Mouse (Mus musculus) bone marrow, adult 2 months (tissue): ENCODE results near the gene Stum. TPM values are rescaled to one million over a fixed set of nuclear protein-coding genes. Genes with fewer than 3 reads are reported as not detected.

Experiments
- H3K27ac ChIP-seq: fragments of 200-500 bp; 2 replicates; pipeline ENCODE4 v1.5.1; 2012; ENCODE audit warnings: low read depth, mild to moderate bottlenecking, control low read depth, inconsistent platforms, low read length; ENCODE audit not compliant: control insufficient read depth, poor library complexity, insufficient read depth
- H3K4me1 ChIP-seq: fragments of 200-500 bp; 2 replicates; pipeline ENCODE4 v1.6.1; 2011; ENCODE audit warnings: low read length; ENCODE audit not compliant: control insufficient read depth, insufficient read depth
- H3K4me3 ChIP-seq: fragments of 200-500 bp; replicated peaks from 2 replicates; pipeline ENCODE3; 2011; ENCODE audit warnings: mild to moderate bottlenecking, low read depth, low read length, control low read depth; ENCODE audit not compliant: control insufficient read depth
- CTCF ChIP-seq: fragments of 200-500 bp; IDR thresholded peaks from 2 replicates; pipeline ENCODE4 v1.5.1; 2011; ENCODE audit warnings: low read length, control low read depth; ENCODE audit not compliant: control insufficient read depth, insufficient read depth
- POLR2A ChIP-seq: fragments of 200-500 bp; IDR thresholded peaks from 2 replicates; pipeline ENCODE4 v1.6.1; 2011; ENCODE audit warnings: low read depth, mild to moderate bottlenecking, control low read depth, low read length, borderline replicate concordance; ENCODE audit not compliant: control insufficient read depth
- WGBS: fragments of 180-500 bp; shearing (Covaris S2); methylation state at CpG from one replicate; pipeline ENCODE4 v1.1.7; 2018; 5-methylcytosine and 5-hydroxymethylcytosine counted together
- polyA plus RNA-seq: library from polyadenylated mRNA; stranded (reverse); fragments of >200 nt; gene quantifications from 2 replicates; pipeline ENCODE4 v1.2.4, GENCODE M21; 2011; ENCODE audit warnings: low replicate concordance; ENCODE audit not compliant: missing spikeins, insufficient read depth, insufficient read length

The Stum gene
- polyA plus RNA-seq, 1 experiment, result not detected

- Histone ChIP-seq H3K27ac (peak overlapping the region; percentile 71), H3K4me1 (peaks cover 18% of the 10 kb centered on the region), H3K4me3 (no peak overlapping the region)
- WGBS, result 52% methylated on average over 3 of the region's 3 CpGs
- no peak for TF ChIP-seq CTCF
- no peak for TF ChIP-seq POLR2A
These were observed 78.6 kb downstream of the Stum start for GRCm38 (mm10) chr1:180404706-180405105.

- WGBS, result 4% methylated on average over 32 of the region's 32 CpGs
- Histone ChIP-seq H3K4me1 (peaks cover 18% of the 10 kb centered on the region), H3K4me3 (no peak overlapping the region), H3K27ac (peak overlapping the region; percentile 71)
- TF ChIP-seq CTCF, result no peak
- 0 out of 2 replicates have a peak, but pooled peaks have one; percentile 22 for TF ChIP-seq POLR2A
These were observed 79.4 kb downstream of the Stum start for GRCm38 (mm10) chr1:180403694-180404606.

GRCm38 (mm10) chr1:180403357-180403693 is 80.0 kb downstream of the Stum start:
- WGBS, result 39% methylated on average over 8 of the region's 8 CpGs
- H3K27ac ChIP-seq, result peak overlapping the region; percentile 71
- H3K4me1 ChIP-seq, result peaks cover 18% of the 10 kb centered on the region

GRCm38 (mm10) chr1:180402481-180403081 is 80.7 kb downstream of the Stum start:
- TF ChIP-seq POLR2A, result no peak
- TF ChIP-seq CTCF, result no peak
- Histone ChIP-seq H3K4me3 (no peak overlapping the region), H3K4me1 (peaks cover 18% of the 10 kb centered on the region), H3K27ac (peak overlapping the region; percentile 71; the same call in 1 of the 2 replicates)
- WGBS, result 78% methylated on average over 11 of the region's 11 CpGs

More at GRCm38 (mm10) chr1:180403357-180403693, 80.0 kb downstream of the Stum start:
- no peak for TF ChIP-seq CTCF
- no peak for TF ChIP-seq POLR2A
- no peak overlapping the region for H3K4me3 ChIP-seq

GRCm38 (mm10) chr1:180401725-180402124 is 81.6 kb downstream of the Stum start:
- WGBS, result 41% methylated on average over 6 of the region's 6 CpGs
- peak overlapping the region; percentile 61 for H3K27ac ChIP-seq
- H3K4me3 ChIP-seq, result no peak overlapping the region
- peaks cover 18% of the 10 kb centered on the region for H3K4me1 ChIP-seq
- TF ChIP-seq CTCF (no peak), POLR2A (no peak)

- WGBS, result 42% methylated on average over 4 of the region's 4 CpGs
- Histone ChIP-seq H3K4me1 (peaks cover 16% of the 10 kb centered on the region), H3K27ac (no peak overlapping the region)
These were observed 82.4 kb downstream of the Stum start for GRCm38 (mm10) chr1:180400691-180401455.

GRCm38 (mm10) chr1:180398446-180398845 is 84.9 kb downstream of the Stum start:
- Histone ChIP-seq H3K27ac (no peak overlapping the region), H3K4me1 (peaks cover 14% of the 10 kb centered on the region), H3K4me3 (no peak overlapping the region)
- TF ChIP-seq POLR2A (no peak), CTCF (no peak)
- 60% methylated on average over 3 of the region's 3 CpGs for WGBS

More at GRCm38 (mm10) chr1:180400691-180401455, 82.4 kb downstream of the Stum start:
- H3K4me3 ChIP-seq, result no peak overlapping the region
- no peak for TF ChIP-seq POLR2A
- no peak for TF ChIP-seq CTCF
